Mouse (Mus musculus) lung, postnatal 10 days (tissue): Measurements from ENCODE around the gene Rnf17.

Source experiments
- DNase-seq: peaks from one replicate; pipeline ENCODE4 v3.0.0; 2021

The Rnf17 gene

GRCm38 (mm10) chr14:56402311-56403071 lies at the start of gene Rnf17:
Rnf17 (plus strand) TSS chr14:56402581.
- peak; percentile 4 for DNase-seq

- DNase-seq = no peak
Measured at GRCm38 (mm10) chr14:56354803-56355202, 47.6 kb upstream of the Rnf17 start.

GRCm38 (mm10) chr14:56355396-56355795 lies 47.0 kb upstream of the Rnf17 start:
- no peak for DNase-seq

DNA sequence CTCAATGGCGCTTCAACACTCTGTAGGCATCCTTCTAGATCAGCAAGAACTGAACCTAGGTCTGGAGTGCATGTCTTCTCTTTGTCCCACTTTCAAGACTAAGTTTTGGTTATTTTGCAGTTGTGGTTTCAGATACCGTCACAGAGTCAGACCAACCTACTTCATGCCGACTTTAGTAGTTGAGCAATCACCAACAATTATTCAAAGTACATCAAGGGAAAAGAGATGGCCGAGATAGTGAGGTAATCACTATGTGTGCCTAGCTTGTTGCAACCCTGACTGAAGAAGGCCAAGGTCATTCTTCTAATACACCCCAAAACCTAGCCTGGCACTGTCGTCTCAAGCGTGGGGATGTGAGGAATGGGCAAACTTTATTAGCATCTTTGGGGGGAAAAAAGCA lies 46.2 kb upstream of the Rnf17 start:
- DNase-seq = no peak

- DNase-seq = no peak
Measured at GRCm38 (mm10) chr14:56358422-56358821, 44.0 kb upstream of the Rnf17 start.

GRCm38 (mm10) chr14:56359131-56359530 lies 43.2 kb upstream of the Rnf17 start:
- DNase-seq = no peak

DNA sequence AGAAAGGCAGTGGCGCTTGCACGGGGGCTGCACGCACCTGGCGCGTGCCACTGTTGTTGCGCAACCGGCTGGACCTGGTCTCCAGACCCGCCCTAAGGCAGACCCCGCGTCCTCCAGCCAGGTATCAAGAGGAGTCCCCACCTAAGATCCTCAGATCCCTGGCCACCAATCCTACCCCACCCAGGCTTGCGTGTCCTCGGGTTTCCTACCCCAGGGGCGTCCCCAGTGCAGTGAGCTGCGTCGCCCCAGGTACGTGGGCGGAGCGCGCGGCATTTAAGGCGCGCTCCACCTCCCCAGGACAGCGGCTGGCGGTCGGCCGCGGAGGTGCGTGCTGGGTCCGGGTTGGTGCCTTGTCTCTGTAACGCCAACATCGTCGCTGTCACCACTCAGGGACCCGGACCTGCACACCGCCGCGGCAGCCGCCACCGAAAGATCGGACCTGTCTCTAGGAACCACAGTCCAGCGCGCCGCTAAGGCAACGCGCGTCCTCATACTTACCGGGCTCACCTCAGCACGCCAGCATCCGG lies 37.6 kb upstream of the Rnf17 start, which contains the start of gene Atp12a:
Gene Atp12a (plus strand): TSS at position 358 of the 527 bp plus-strand sequence.
- no peak for DNase-seq

DNA sequence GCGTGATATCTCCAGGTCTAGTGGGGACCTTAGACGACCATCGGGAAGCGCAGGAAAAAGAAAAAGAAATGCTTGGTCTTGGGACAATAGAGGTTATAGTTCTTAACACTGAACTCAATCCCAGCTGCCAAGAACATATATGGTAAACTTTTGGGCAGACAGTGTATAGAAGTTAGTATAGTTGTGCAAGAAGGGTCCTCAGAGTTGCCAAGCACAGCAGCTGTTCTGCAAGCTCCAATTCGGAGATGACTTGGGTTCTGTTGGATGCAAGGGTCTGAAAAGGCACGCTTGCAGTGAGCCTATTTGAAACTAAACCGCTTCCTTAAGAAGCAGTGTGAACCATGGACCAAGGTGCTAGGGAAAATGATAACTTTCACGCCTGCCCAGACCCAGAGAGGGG lies 37.1 kb upstream of the Rnf17 start:
- no peak for DNase-seq

- peak; percentile 58 for DNase-seq
Measured at GRCm38 (mm10) chr14:56366712-56367111, 35.7 kb upstream of the Rnf17 start.

DNA sequence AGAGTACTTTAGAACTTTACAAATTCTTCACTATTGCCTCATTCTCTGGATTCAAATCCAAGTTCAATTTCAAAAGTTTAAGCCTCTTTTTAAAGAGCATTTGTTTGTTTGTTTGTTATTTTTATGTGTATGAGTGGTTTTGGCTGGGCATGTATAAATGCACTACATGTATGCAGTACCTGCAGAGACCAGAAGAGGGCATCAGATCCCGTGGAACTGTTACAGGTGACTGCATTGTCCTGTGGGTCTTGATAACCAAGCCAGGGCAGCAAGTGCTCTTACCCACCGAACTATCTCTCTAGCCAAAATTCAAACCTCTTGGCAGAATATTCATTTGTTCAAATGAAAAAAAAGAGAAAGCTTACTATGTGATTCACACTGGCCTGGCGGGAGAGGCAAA lies 33.5 kb upstream of the Rnf17 start:
- no peak for DNase-seq

- peak; percentile 88 for DNase-seq
Measured at GRCm38 (mm10) chr14:56375731-56376130, 26.6 kb upstream of the Rnf17 start.

DNA sequence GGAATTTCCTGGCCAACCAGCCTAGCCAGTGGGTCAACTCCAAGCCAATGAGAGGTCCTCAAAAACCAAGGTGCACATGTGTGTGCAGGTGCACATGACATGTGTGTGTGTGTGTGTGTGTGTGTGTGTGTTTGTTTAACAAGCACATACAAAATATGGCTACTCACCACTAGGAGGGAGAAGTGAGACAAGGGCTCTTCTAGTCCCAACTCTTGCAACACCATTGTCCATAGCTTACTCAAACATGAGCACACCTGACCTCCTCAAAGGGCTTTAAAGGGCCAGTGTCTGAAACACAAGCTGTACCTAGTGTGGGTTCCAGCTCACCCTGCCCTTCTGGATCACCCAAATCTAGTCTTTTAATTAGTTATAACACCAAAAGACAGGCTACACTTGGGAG lies 24.6 kb upstream of the Rnf17 start:
- DNase-seq = peak; percentile 11

DNA sequence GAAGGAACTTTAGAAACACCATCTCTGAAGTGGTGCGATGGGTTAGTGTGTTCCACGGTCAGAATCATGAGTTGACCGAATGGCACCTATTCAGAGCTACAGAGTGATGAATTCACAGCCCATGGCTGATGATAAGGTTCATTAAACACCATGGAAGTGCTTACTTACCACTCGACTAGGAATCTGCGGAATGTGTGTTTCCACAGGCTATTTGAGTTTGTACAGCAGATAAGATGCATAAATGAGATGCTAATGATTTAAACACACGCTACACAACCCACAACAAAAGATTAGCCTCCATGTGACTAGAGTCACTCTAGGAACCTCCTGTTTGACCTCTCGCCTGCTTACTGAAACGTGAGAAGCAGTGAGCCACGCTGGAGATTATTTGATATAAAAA lies 23.0 kb upstream of the Rnf17 start:
- DNase-seq = no peak

DNA sequence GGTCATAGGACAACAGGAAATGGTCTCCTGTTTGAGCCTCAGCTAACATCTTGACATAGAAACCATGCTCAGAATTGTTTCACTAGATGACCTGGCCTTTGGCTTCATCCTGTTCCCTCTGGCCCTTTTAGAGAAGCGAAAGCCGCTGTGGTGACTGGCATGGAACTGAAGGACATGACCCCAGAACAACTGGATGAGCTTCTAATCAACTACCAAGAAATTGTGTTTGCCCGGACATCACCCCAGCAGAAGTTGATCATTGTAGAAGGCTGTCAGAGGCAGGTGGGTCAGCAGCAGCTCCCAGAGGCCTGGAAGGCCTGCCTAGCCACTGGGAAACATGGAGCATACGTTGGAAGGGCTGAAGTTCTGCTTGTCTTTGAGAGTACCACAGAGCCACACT lies 20.0 kb upstream of the Rnf17 start:
- no peak for DNase-seq

GRCm38 (mm10) chr14:56390247-56390646 lies 12.1 kb upstream of the Rnf17 start:
- DNase-seq = no peak

DNA sequence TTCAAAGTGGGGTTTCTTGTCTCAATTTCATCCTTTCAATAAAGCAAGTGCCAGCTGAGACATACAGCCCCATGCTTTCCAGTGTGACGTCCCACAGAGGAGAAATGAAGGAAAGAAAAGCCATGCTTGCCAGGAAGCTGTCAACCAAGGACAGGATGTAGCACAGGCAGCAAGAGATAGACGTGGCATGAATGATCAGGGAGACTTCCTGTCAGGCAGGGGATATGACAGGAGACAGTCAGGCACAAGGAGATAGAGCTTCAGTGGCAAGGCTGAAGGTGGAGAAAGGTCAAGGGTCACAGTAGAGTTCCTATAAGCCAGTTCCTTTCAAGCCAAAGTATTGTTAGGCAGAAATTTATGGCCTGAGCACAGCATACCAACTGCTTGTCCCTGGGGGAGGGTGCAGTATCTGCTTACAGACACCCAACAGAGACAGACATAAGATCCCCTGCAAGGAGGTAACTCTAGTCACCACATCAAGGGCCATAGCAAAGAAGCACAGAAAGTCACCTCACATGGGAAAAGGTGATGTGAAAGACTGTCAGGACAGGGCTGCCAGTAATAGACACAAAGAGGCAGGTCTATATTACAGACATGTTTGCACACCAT lies 8.6 kb upstream of the Rnf17 start:
- peak; percentile 19 for DNase-seq

GRCm38 (mm10) chr14:56398001-56398400 lies 4.4 kb upstream of the Rnf17 start:
- peak; percentile 64 for DNase-seq

DNA sequence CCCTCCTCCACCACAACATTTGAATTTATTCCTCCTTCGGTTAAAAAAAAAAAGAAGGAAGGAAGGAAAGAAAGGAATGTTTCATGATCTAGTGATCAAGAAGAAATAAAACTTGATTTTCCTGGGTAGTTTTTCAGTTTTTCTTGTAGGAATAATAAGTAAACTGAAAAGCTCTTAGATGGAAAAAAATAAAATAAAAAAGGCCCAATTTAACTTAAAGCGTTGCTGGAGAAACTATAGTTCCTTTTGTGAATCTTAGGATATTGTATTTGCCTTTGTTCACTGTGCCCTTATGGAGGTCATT lies 643 bp downstream of the Rnf17 start:
- DNase-seq = no peak

GRCm38 (mm10) chr14:56462090-56462489 lies 59.7 kb downstream of the Rnf17 start:
- no peak for DNase-seq

DNA sequence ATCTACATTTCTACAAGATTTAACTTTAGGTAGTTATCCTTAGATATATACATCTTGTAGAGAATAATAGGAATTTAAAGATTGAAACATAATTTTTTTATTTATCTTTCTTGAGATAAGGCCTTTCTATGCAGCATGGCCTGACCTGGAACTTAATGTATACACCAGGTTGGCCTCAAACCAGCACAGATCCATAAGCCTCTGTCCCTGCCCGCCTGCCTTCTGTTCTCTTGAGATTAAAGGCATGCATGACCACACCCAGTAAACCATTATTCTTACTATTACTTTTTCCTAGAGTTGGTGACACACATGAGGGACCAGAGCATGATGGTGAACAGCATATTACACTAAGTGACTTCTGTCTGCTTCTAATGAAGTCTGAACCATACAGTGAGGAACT lies 60.3 kb downstream of the Rnf17 start:
- DNase-seq = no peak

DNA sequence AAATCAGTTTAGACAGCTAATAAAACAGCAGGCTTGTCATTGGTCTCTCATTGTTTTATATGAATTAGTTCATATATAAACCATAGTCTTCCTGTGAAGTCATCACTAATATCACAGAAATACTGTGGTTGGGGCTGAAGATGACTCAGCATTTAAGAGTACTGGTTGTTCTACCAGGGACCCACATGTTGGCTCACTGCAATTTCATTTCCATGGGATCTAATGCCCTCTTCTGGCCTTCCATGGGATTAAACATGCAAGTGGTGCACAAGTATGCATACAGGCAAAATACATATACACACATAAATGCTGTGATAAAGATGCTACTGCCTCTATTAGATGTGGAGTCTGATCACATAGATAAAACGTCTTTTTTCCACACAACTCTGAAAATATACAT lies 65.8 kb downstream of the Rnf17 start:
- DNase-seq = peak; percentile 12

GRCm38 (mm10) chr14:56489806-56490205 lies 87.4 kb downstream of the Rnf17 start:
- no peak for DNase-seq

- DNase-seq = no peak
Measured at GRCm38 (mm10) chr14:56502407-56502806, 100.0 kb downstream of the Rnf17 start.

DNA sequence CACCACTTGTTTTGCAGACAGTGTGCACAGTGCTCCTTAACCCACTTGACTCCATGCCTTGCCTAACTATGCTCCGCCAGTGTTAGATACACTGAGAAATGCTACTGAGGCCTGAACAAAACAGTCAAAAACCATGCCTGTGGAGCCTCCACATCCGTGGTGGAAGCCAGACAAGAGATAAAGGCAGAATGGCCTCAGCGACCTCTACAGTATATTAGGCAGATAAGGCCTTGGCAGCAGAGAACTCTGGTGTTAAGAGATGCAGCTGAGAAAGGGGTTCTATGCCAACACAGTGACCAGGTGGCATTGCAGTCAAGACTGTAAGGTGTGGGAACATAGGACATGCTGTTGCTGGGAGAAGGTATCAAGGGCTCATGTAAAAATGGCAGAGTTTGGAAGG lies 104.4 kb downstream of the Rnf17 start:
- DNase-seq = no peak

DNA sequence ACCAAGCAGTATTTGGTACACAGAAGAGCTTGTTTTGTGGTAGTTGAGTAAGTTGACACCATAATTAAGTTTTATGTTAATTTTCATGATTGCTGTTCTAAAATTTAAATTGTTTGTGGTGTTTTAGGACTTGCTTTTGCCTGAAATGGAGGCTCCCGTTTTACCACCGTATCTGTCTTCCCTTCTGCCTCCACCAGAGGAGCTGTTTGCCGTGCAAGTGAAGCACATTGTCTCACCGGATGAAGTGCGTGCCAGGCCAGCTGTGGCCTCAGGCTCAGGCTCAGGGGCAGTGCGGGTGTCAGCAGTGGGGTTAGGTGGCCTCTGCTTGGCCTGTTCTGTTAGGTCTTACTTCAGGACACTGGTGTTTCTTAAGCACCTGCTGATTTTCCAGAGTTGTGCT lies 109.7 kb downstream of the Rnf17 start:
- DNase-seq = peak; percentile 30
